Mouse (Mus musculus) embryonic stem cell, embryonic (primary cell): ENCODE results near the gene Tep1.
"Not testable (repeated sequence)": the region's sequence is repeated elsewhere in the genome, so short reads cannot be mapped to it uniquely, and the experiment has no call there.

Experiments used
- CTCF ChIA-PET, 4 experiments: fragments of 300-600 bp in 2 of 4; fragments of 350-600 bp in 2 of 4; sonication (Branson Sonifier 250); formaldehyde crosslinking; loops; one replicate each; lab custom pipeline; 2022; ENCODE audit warnings: inconsistent platforms in 2 of 4; lab: Charles Lee
- POLR2A ChIA-PET, 4 experiments: fragments of 300-600 bp in 2 of 4; fragments of 350-600 bp in 2 of 4; sonication (Branson Sonifier 250); formaldehyde crosslinking; loops; one replicate each; lab custom pipeline; 2022; ENCODE audit warnings: antibody characterized with exemption in 4 of 4, inconsistent platforms in 1 of 4; lab: Charles Lee

The Tep1 gene

GRCm38 (mm10) chr14:50869889-50870804 lies at the start of gene Tep1:
Gene Tep1, minus strand, starts transcription at chr14:50870560.
- POLR2A ChIA-PET, result interaction anchor here in 3 of 4 experiments (0.6 to 1.6 kb wide), 11 partner anchors 10 to 106 kb away, joined by 3 to 7 read pairs (median 4); partner anchors contain the start of genes Pip4p1 (in 1 of the 3) and Pnp (in 1 of the 3)
- CTCF ChIA-PET, result interaction anchor here in 2 of 4 experiments (0.6 to 1.2 kb wide), 2 partner anchors 36 to 70 kb away, joined by 3 read pairs; no protein-coding TSS in a partner anchor

GRCm38 (mm10) chr14:50911356-50911755 lies 41.0 kb upstream of the Tep1 start:
- POLR2A ChIA-PET, result interaction anchor here (0.6 to 8.2 kb wide), 13 partner anchors 8 to 115 kb away, joined by 3 to 159 read pairs (median 4); partner anchors contain the start of genes Pip4p1 (in 3 of the 4), Pnp (in 3 of the 4), Apex1 (in 2 of the 4) and Osgep (in 2 of the 4)
- CTCF ChIA-PET, result no interaction called here

- ChIA-PET CTCF (interaction anchor here in 1 of 4 experiments (0.8 kb wide), 1 partner anchor 985 kb away, joined by 3 read pairs; no protein-coding TSS in a partner anchor), POLR2A (interaction anchor here in 1 of 4 experiments (1.3 to 1.9 kb wide), 2 partner anchors 21 to 27 kb away, joined by 3 to 4 read pairs; no protein-coding TSS in a partner anchor)
Measured at GRCm38 (mm10) chr14:50908126-50908525, 37.8 kb upstream of the Tep1 start.

GRCm38 (mm10) chr14:50905327-50905726 lies 35.0 kb upstream of the Tep1 start:
- POLR2A ChIA-PET, result interaction anchor here in 2 of 4 experiments (1.1 to 3.5 kb wide), 11 partner anchors 8 to 132 kb away, joined by 3 to 24 read pairs (median 10); partner anchors contain the start of genes Pip4p1 (in 2 of the 2), Pnp (in 2 of the 2), Ccnb1ip1 (in 1 of the 2) and Parp2 (in 1 of the 2)
- CTCF ChIA-PET, result interaction anchor here in 2 of 4 experiments (1.2 to 1.9 kb wide), 3 partner anchors 84 to 335 kb away, joined by 3 to 4 read pairs (median 3); no protein-coding TSS in a partner anchor

- POLR2A ChIA-PET, result interaction anchor here (0.6 to 3.5 kb wide), 20 partner anchors 9 to 184 kb away, joined by 3 to 24 read pairs (median 4); partner anchors contain the start of genes Pip4p1 (in 2 of the 4), Pnp (in 2 of the 4), Ccnb1ip1 (in 1 of the 4) and Parp2 (in 1 of the 4)
Measured at GRCm38 (mm10) chr14:50904828-50905129, 34.4 kb upstream of the Tep1 start.

GRCm38 (mm10) chr14:50903973-50904827 lies 33.8 kb upstream of the Tep1 start:
- POLR2A ChIA-PET, result interaction anchor here (0.6 to 3.5 kb wide), 32 partner anchors 8 to 185 kb away, joined by 3 to 24 read pairs (median 4); partner anchors contain the start of genes Pip4p1 (in 2 of the 4), Pnp (in 2 of the 4), Apex1 (in 1 of the 4) and Ccnb1ip1 (in 1 of the 4)
- CTCF ChIA-PET, result interaction anchor here (0.5 to 2.2 kb wide), 22 partner anchors 9 to 336 kb away, joined by 3 to 9 read pairs (median 4); partner anchors contain the start of genes Apex1 (in 1 of the 4), Ccnb1ip1 (in 1 of the 4), Osgep (in 1 of the 4) and Parp2 (in 1 of the 4)

More at GRCm38 (mm10) chr14:50904828-50905129, 34.4 kb upstream of the Tep1 start:
- CTCF ChIA-PET, result interaction anchor here in 3 of 4 experiments (1.0 to 2.2 kb wide), 13 partner anchors 8 to 336 kb away, joined by 3 to 9 read pairs (median 4); partner anchors contain the start of genes Apex1 (in 1 of the 3), Ccnb1ip1 (in 1 of the 3), Osgep (in 1 of the 3) and Parp2 (in 1 of the 3)

- POLR2A ChIA-PET, result interaction anchor here in 2 of 4 experiments (1.1 to 3.4 kb wide), 3 partner anchors 9 to 33 kb away, joined by 3 to 20 read pairs (median 4); partner anchors contain the start of genes Pip4p1 (in 1 of the 2) and Pnp (in 1 of the 2)
- CTCF ChIA-PET, result not testable (repeated sequence)
Measured at GRCm38 (mm10) chr14:50897992-50898391, 27.6 kb upstream of the Tep1 start.

- ChIA-PET POLR2A (interaction anchor here in 2 of 4 experiments (1.0 to 3.4 kb wide), 5 partner anchors 10 to 41 kb away, joined by 3 to 20 read pairs (median 4); partner anchors contain the start of genes Pip4p1 (in 1 of the 2) and Pnp (in 1 of the 2)), CTCF (interaction anchor here in 2 of 4 experiments (0.6 to 1.1 kb wide), 2 partner anchors 23 to 188 kb away, joined by 3 read pairs; no protein-coding TSS in a partner anchor)
Measured at GRCm38 (mm10) chr14:50897374-50897765, 27.0 kb upstream of the Tep1 start, which contains the start of gene Klhl33. Gene Klhl33, minus strand, starts transcription at chr14:50897507.

- ChIA-PET CTCF (interaction anchor here in 2 of 4 experiments (0.6 to 1.2 kb wide), 3 partner anchors 24 to 188 kb away, joined by 3 read pairs; no protein-coding TSS in a partner anchor), POLR2A (interaction anchor here in 2 of 4 experiments (0.9 to 3.4 kb wide), 8 partner anchors 8 to 41 kb away, joined by 3 to 20 read pairs (median 4); partner anchors contain the start of genes Apex1 (in 1 of the 2), Osgep (in 1 of the 2), Pip4p1 (in 1 of the 2) and Pnp (in 1 of the 2))
Measured at GRCm38 (mm10) chr14:50896747-50897373, 26.5 kb upstream of the Tep1 start.

- ChIA-PET POLR2A (interaction anchor here in 2 of 4 experiments (0.7 to 3.4 kb wide), 11 partner anchors 8 to 42 kb away, joined by 3 to 20 read pairs (median 4); partner anchors contain the start of genes Pip4p1 (in 2 of the 2), Pnp (in 2 of the 2), Apex1 (in 1 of the 2) and Osgep (in 1 of the 2)), CTCF (interaction anchor here in 2 of 4 experiments (1.1 to 2.3 kb wide), 3 partner anchors 8 to 32 kb away, joined by 3 to 7 read pairs (median 3); no protein-coding TSS in a partner anchor)
Measured at GRCm38 (mm10) chr14:50895985-50896746, 25.8 kb upstream of the Tep1 start.

GRCm38 (mm10) chr14:50895407-50895806 lies 25.0 kb upstream of the Tep1 start:
- CTCF ChIA-PET, result interaction anchor here in 1 of 4 experiments (2.3 kb wide), 1 partner anchor 8 kb away, joined by 7 read pairs; no protein-coding TSS in a partner anchor

GRCm38 (mm10) chr14:50892541-50893459 lies 22.4 kb upstream of the Tep1 start:
- POLR2A ChIA-PET, result interaction anchor here (0.5 to 2.6 kb wide), 8 partner anchors 10 to 172 kb away, joined by 3 to 10 read pairs (median 4); partner anchors contain the start of genes Pip4p1 (in 1 of the 4) and Pnp (in 1 of the 4)
- CTCF ChIA-PET, result interaction anchor here in 3 of 4 experiments (0.6 to 2.3 kb wide), 4 partner anchors 11 to 93 kb away, joined by 3 to 9 read pairs (median 4); no protein-coding TSS in a partner anchor

More at GRCm38 (mm10) chr14:50895407-50895806, 25.0 kb upstream of the Tep1 start:
- POLR2A ChIA-PET, result interaction anchor here in 2 of 4 experiments (0.9 to 3.4 kb wide), 7 partner anchors 9 to 36 kb away, joined by 3 to 20 read pairs (median 4); partner anchors contain the start of genes Pip4p1 (in 2 of the 2), Pnp (in 2 of the 2), Apex1 (in 1 of the 2) and Osgep (in 1 of the 2)

GRCm38 (mm10) chr14:50892091-50892490 lies 21.7 kb upstream of the Tep1 start:
- ChIA-PET POLR2A (interaction anchor here in 2 of 4 experiments (1.2 to 2.6 kb wide), 7 partner anchors 12 to 62 kb away, joined by 3 to 10 read pairs (median 6); partner anchors contain the start of genes Apex1 (in 1 of the 2), Osgep (in 1 of the 2), Pip4p1 (in 1 of the 2) and Pnp (in 1 of the 2)), CTCF (interaction anchor here in 3 of 4 experiments (0.6 to 2.3 kb wide), 3 partner anchors 12 to 1494 kb away, joined by 3 to 9 read pairs (median 3); no protein-coding TSS in a partner anchor)
